Mouse (Mus musculus): Measurements from ENCODE around the gene Tcp1. TPM values are rescaled to one million over a fixed set of nuclear protein-coding genes. Genes with fewer than 3 reads are reported as not detected.

Tcp1 gene
- total and polyA plus RNA-seq, 3 experiments, result 485 to 1,425 (median 570) TPM

- no peaks in the 10 kb centered on the region for H3K9me3 ChIP-seq (replicated peaks; ENCODE audit: insufficient read depth, low read length)
- H3K79me2 ChIP-seq (ENCODE audit: control insufficient read depth, insufficient read depth, low read length, poor library complexity), result no peaks in the 10 kb centered on the region
- H3K9ac ChIP-seq (ENCODE audit: control insufficient read depth, low read depth, low read length, poor library complexity, severe bottlenecking), result no peak within 1 kb of the TSS
- H3K27ac ChIP-seq (ENCODE audit: control insufficient read depth, low read depth, low read length), result no peak within 1 kb of the TSS
- DNase-seq (ENCODE audit: low read depth, low spot score), result no peak
- no peak within 1 kb of the TSS for H3K4me3 ChIP-seq (ENCODE audit: control insufficient read depth in 1 of 2, insufficient read depth in 1 of 2, low read depth in 2 of 2, low read length in 2 of 2)
- H3K27me3 ChIP-seq (ENCODE audit: control insufficient read depth in 1 of 2, insufficient read depth in 2 of 2, low read length in 2 of 2), result no peaks in the 10 kb centered on the region
- TF ChIP-seq RCOR1 (IDR thresholded peaks at IDR 0.05; ENCODE audit: low read depth, low read length) (no peak), ELF1 (IDR thresholded peaks at IDR 0.05; ENCODE audit: low read depth, low read length) (no peak), SIN3A (IDR thresholded peaks at IDR 0.05; ENCODE audit: low read length) (no peak), GATA1 (IDR thresholded peaks at IDR 0.05; ENCODE audit: low read depth, low read length) (no peak), CHD1 (IDR thresholded peaks at IDR 0.05; ENCODE audit: low read depth, low read length) (no peak), POLR2AphosphoS5 (IDR thresholded peaks at IDR 0.05; ENCODE audit: borderline replicate concordance, low read depth, low read length) (no peak)
- H3K4me1 ChIP-seq (ENCODE audit: control insufficient read depth in 1 of 2, insufficient read depth in 2 of 2, low read length in 2 of 2), result peaks cover 5 to 6% of the 10 kb centered on the region in 2 experiments; a peak in 3 of 4 replicates
- peaks cover 0 to 5% of the 10 kb centered on the region in 2 experiments; a peak in 3 of 4 replicates for H3K36me3 ChIP-seq (ENCODE audit: control insufficient read depth in 1 of 2, insufficient read depth in 2 of 2, low read length in 2 of 2)
These were observed 24.8 kb downstream of the Tcp1 start, which contains the start of gene Acat3 for GRCm38 (mm10) chr17:12940151-12940805. Acat3 (minus strand) TSS chr17:12940600.

- H3K27ac ChIP-seq (ENCODE audit: control insufficient read depth, low read depth, low read length), result no peak overlapping the region
- no peaks in the 10 kb centered on the region for H3K9me3 ChIP-seq (replicated peaks; ENCODE audit: insufficient read depth, low read length)
- H3K79me2 ChIP-seq (ENCODE audit: control insufficient read depth, insufficient read depth, low read length, poor library complexity), result no peaks in the 10 kb centered on the region
- H3K27me3 ChIP-seq (ENCODE audit: control insufficient read depth in 1 of 2, insufficient read depth in 2 of 2, low read length in 2 of 2), result no peaks in the 10 kb centered on the region
- no peak overlapping the region for H3K4me3 ChIP-seq (ENCODE audit: control insufficient read depth in 1 of 2, insufficient read depth in 1 of 2, low read depth in 2 of 2, low read length in 2 of 2)
- H3K36me3 ChIP-seq (ENCODE audit: control insufficient read depth in 1 of 2, insufficient read depth in 2 of 2, low read length in 2 of 2), result peaks cover 0 to 5% of the 10 kb centered on the region in 2 experiments; a peak in 3 of 4 replicates
- H3K9ac ChIP-seq (ENCODE audit: control insufficient read depth, low read depth, low read length, poor library complexity, severe bottlenecking), result no peak overlapping the region
- H3K4me1 ChIP-seq (ENCODE audit: control insufficient read depth in 1 of 2, insufficient read depth in 2 of 2, low read length in 2 of 2), result peaks cover 5 to 6% of the 10 kb centered on the region in 2 experiments; a peak in 3 of 4 replicates
- DNase-seq (ENCODE audit: low read depth, low spot score), result no peak
- TF ChIP-seq ELF1 (IDR thresholded peaks at IDR 0.05; ENCODE audit: low read depth, low read length), result no peak
- peak; percentile 47; the same call in 1 of the 2 replicates for TF ChIP-seq ZNF384 (IDR thresholded peaks at IDR 0.05; ENCODE audit: low read depth, low read length)
- 0 out of 2 replicates have a peak, but pooled peaks have one; percentile 44 for TF ChIP-seq ETS1 (IDR thresholded peaks at IDR 0.05; ENCODE audit: low read depth, low read length)
- no peak for TF ChIP-seq POLR2AphosphoS5 (IDR thresholded peaks at IDR 0.05; ENCODE audit: borderline replicate concordance, low read depth, low read length)
- no peak for TF ChIP-seq GABPA (IDR thresholded peaks at IDR 0.05; ENCODE audit: low read depth, low read length)
- no peak for TF ChIP-seq POLR2AphosphoS2 (IDR thresholded peaks at IDR 0.05; ENCODE audit: low read length)
- 0 out of 2 replicates have a peak, but pooled peaks have one; percentile 9 for TF ChIP-seq GATA1 (IDR thresholded peaks at IDR 0.05; ENCODE audit: low read depth, low read length)
- no peak for TF ChIP-seq BHLHE40 (IDR thresholded peaks at IDR 0.05; ENCODE audit: borderline replicate concordance, low read depth, low read length)
- TF ChIP-seq UBTF (IDR thresholded peaks at IDR 0.05; ENCODE audit: borderline replicate concordance, insufficient read depth, low read depth, low read length), result no peak
- TF ChIP-seq SMC3 (IDR thresholded peaks at IDR 0.05; ENCODE audit: low read depth, low read length), result no peak
- no peak for TF ChIP-seq HCFC1 (IDR thresholded peaks at IDR 0.05; ENCODE audit: low read depth, low read length)
- no peak for TF ChIP-seq USF2 (IDR thresholded peaks at IDR 0.05; ENCODE audit: borderline replicate concordance in 1 of 2, insufficient read depth in 1 of 2, low read depth in 1 of 2, low read length in 2 of 2)
- peak; percentile 17 to 29; a peak in 2 of 4 replicates for TF ChIP-seq EP300 (IDR thresholded peaks at IDR 0.05; ENCODE audit: low read depth in 1 of 2, low read length in 2 of 2)
- no peak for TF ChIP-seq ZKSCAN1 (IDR thresholded peaks at IDR 0.05; ENCODE audit: low read depth, low read length)
- no peak for TF ChIP-seq JUND (IDR thresholded peaks at IDR 0.05; ENCODE audit: low read depth, low read length)
- TF ChIP-seq MEF2A (IDR thresholded peaks at IDR 0.05; ENCODE audit: extremely low read depth, insufficient replicate concordance, low read depth, low read length, poor library complexity, severe bottlenecking), result no peak
- peak; percentile 39; the same call in 1 of the 2 replicates for TF ChIP-seq TCF12 (IDR thresholded peaks at IDR 0.05; ENCODE audit: low read depth, low read length)
- TF ChIP-seq CHD1 (IDR thresholded peaks at IDR 0.05; ENCODE audit: low read depth, low read length), result no peak
- no peak for TF ChIP-seq TBP (IDR thresholded peaks at IDR 0.05; ENCODE audit: low read depth, low read length)
- TF ChIP-seq MAZ (IDR thresholded peaks at IDR 0.05; ENCODE audit: low read depth, low read length), result no peak
- peak; percentile 66; the same call in 1 of the 2 replicates for TF ChIP-seq MAFK (IDR thresholded peaks at IDR 0.05; ENCODE audit: borderline replicate concordance, low read depth, low read length)
- TF ChIP-seq KAT2A (conservative IDR thresholded peaks at IDR 0.05; ENCODE audit: low read depth, low read length), result no peak
- TF ChIP-seq ZC3H11A (IDR thresholded peaks at IDR 0.05; ENCODE audit: low read depth, low read length), result no peak
- TF ChIP-seq MXI1 (IDR thresholded peaks at IDR 0.05; ENCODE audit: low read depth, low read length), result no peak
- no peak for TF ChIP-seq TAL1 (IDR thresholded peaks at IDR 0.05; ENCODE audit: low read length)
These were observed 26.2 kb downstream of the Tcp1 start for GRCm38 (mm10) chr17:12941543-12942260.
